Mouse (Mus musculus) E14TG2a.4 (cell line): ENCODE results near the gene Clic1.

Source experiments
- H3K27me3 ChIP-seq: 2 replicates; pipeline ENCODE4 v1.6.1; 2014; ENCODE audit warnings: low read length, control low read depth; ENCODE audit not compliant: insufficient read depth
- H3K36me3 ChIP-seq: 2 replicates; pipeline ENCODE4 v1.6.1; 2014; ENCODE audit warnings: low read length, control low read depth; ENCODE audit not compliant: insufficient read depth
- H3K4me1 ChIP-seq: replicated peaks from 2 replicates; pipeline ENCODE4 v1.6.1; 2014; ENCODE audit warnings: low read depth, low read length, control low read depth
- H3K4me3 ChIP-seq: replicated peaks from 2 replicates; pipeline ENCODE4 v1.5.1; 2014; ENCODE audit warnings: mild to moderate bottlenecking, low read length
- H3K9me3 ChIP-seq: 2 replicates; pipeline ENCODE4 v1.6.1; 2014; ENCODE audit warnings: low read length, control low read depth
- CTCF ChIP-seq: conservative IDR thresholded peaks from 2 replicates; pipeline ENCODE4 v1.5.1; 2014; ENCODE audit warnings: low read length
- NANOG ChIP-seq: IDR thresholded peaks from 2 replicates; pipeline ENCODE4 v1.6.1; 2014; ENCODE audit warnings: borderline replicate concordance, low read length, mixed read lengths
- POU5F1 ChIP-seq: IDR thresholded peaks from 2 replicates; pipeline ENCODE4 v1.6.1; 2014; ENCODE audit warnings: low read length, borderline replicate concordance

Gene Clic1

DNA sequence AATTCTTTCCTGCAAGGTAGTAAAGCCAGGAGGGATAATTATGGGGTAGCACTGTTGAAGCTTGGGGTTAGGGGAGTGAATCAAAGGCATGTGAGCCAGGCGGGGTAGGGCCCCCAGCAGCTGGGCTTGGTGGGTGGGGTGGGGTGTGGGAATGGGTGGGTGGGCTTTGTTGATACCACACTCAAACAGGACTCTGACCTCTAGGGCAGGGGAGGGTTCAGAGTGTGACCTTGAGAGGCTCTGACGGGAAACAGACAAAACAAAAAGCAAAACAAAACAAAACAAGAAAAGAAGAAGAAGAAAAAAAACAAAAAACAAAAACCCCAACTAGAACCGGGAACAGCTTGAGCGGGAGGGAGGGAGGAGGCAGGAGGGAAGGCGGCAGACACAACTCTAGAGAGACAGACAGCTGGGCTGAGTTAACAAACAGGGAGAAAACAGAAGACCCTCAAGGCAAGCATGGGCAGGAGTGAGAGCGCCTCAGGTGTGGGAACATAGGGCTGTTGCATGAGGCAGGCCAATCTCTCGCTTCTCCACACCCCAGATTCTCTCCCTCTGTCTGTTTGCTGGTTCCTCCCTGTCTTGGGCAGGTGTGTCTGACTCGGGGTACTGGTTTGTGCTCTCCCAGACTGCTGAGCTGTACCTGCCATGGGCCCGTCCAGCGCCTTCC is 26.9 kb downstream of the Clic1 start, which contains the start of gene Ly6g6e:
Gene Ly6g6e (plus strand): TSS at position 396 of the 670 bp plus-strand sequence.
- no peak for TF ChIP-seq CTCF
- no peak for TF ChIP-seq POU5F1
- no peak for TF ChIP-seq NANOG

GRCm38 (mm10) chr17:35077285-35077684 is 27.5 kb downstream of the Clic1 start:
- peaks cover 79% of the 10 kb centered on the region for H3K4me1 ChIP-seq
- no peaks in the 10 kb centered on the region for H3K9me3 ChIP-seq
- peak overlapping the region; percentile 78 for H3K4me3 ChIP-seq
- no peaks in the 10 kb centered on the region for H3K27me3 ChIP-seq
- 0 out of 2 replicates have a peak, but pooled peaks cover 3% of the 10 kb centered on the region for H3K36me3 ChIP-seq
- TF ChIP-seq CTCF (no peak), POU5F1 (no peak), NANOG (no peak)

More for the DNA sequence above, 26.9 kb downstream of the Clic1 start, which contains the start of gene Ly6g6e:
- Histone ChIP-seq H3K9me3 (no peaks in the 10 kb centered on the region), H3K4me3 (peak within 1 kb of the TSS; percentile 78), H3K4me1 (peaks cover 84% of the 10 kb centered on the region), H3K27me3 (no peaks in the 10 kb centered on the region), H3K36me3 (0 out of 2 replicates have a peak, but pooled peaks cover 3% of the 10 kb centered on the region)

DNA sequence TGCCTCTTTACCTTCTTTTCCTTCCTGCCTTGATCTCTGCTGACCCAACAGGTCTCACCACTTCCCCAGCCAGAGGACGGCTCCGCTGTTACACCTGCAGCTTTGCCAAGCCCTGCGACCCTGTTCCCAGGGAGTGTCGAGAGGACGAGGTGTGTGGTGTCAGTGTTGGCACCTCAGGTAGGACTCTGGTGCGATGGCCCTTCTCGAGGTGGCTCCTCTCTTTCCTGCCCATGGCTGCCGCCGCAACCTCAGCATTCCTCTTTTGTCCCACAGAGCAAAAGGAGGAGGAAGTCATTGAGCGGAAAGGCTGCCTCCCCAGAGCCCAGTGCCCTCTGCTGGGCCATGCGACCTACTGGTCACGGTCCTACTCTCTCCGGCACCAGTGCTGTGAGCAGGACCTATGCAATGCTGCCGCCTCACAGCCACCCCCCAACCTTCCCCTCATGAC is 28.0 kb downstream of the Clic1 start, which contains the start of gene Ly6g6d:
Gene Ly6g6d (minus strand): TSS at position 280 of the 448 bp plus-strand sequence.
- Histone ChIP-seq H3K27me3 (no peaks in the 10 kb centered on the region; the same call in 1 of the 2 replicates), H3K36me3 (0 out of 2 replicates have a peak, but pooled peaks cover 3% of the 10 kb centered on the region), H3K4me3 (peak within 1 kb of the TSS; percentile 78), H3K9me3 (no peaks in the 10 kb centered on the region), H3K4me1 (peaks cover 74% of the 10 kb centered on the region)
- TF ChIP-seq CTCF (no peak), NANOG (no peak), POU5F1 (no peak)

GRCm38 (mm10) chr17:35079778-35080177 is 30.0 kb downstream of the Clic1 start:
- 0 out of 2 replicates have a peak, but pooled peaks cover 3% of the 10 kb centered on the region for H3K36me3 ChIP-seq
- peaks cover 61% of the 10 kb centered on the region for H3K4me1 ChIP-seq
- H3K9me3 ChIP-seq: no peaks in the 10 kb centered on the region
- no peak overlapping the region for H3K4me3 ChIP-seq
- TF ChIP-seq CTCF: no peak
- no peak for TF ChIP-seq NANOG
- TF ChIP-seq POU5F1: no peak
- H3K27me3 ChIP-seq: peaks cover 2% of the 10 kb centered on the region; the same call in 1 of the 2 replicates

GRCm38 (mm10) chr17:35080248-35080647 is 30.5 kb downstream of the Clic1 start:
- Histone ChIP-seq H3K9me3 (no peaks in the 10 kb centered on the region), H3K36me3 (0 out of 2 replicates have a peak, but pooled peaks cover 3% of the 10 kb centered on the region), H3K4me1 (peaks cover 56% of the 10 kb centered on the region), H3K4me3 (0 out of 2 replicates have a peak overlapping the region, but pooled peaks have one; percentile 27), H3K27me3 (peaks cover 2% of the 10 kb centered on the region; the same call in 1 of the 2 replicates)
- TF ChIP-seq NANOG (no peak), POU5F1 (no peak), CTCF (no peak)

DNA sequence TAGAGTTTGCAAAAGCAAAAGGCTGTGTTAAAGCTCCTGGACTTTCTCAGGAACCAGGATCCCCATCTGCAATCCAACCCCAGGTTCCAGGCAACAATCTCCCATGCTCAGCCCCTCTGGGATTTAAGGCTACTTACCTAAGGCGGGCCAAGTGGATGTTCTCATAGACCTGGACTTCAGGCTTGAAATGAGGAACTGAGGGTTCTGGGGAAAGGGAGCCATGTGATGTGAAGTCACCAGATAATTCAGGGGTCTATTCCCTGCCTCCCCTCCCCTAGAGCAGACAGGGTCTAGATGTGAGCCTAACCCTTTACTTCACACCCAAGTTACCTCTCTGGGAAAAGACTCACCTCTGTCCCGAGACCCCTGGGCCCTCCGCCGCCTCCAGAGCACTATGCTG is 30.9 kb downstream of the Clic1 start:
- 0 out of 2 replicates have a peak, but pooled peaks cover 3% of the 10 kb centered on the region for H3K36me3 ChIP-seq
- TF ChIP-seq CTCF (no peak), POU5F1 (no peak), NANOG (no peak)
- H3K4me1 ChIP-seq: peaks cover 52% of the 10 kb centered on the region
- H3K27me3 ChIP-seq: peaks cover 2% of the 10 kb centered on the region; the same call in 1 of the 2 replicates
- H3K4me3 ChIP-seq: peak overlapping the region; percentile 27
- H3K9me3 ChIP-seq: no peaks in the 10 kb centered on the region

DNA sequence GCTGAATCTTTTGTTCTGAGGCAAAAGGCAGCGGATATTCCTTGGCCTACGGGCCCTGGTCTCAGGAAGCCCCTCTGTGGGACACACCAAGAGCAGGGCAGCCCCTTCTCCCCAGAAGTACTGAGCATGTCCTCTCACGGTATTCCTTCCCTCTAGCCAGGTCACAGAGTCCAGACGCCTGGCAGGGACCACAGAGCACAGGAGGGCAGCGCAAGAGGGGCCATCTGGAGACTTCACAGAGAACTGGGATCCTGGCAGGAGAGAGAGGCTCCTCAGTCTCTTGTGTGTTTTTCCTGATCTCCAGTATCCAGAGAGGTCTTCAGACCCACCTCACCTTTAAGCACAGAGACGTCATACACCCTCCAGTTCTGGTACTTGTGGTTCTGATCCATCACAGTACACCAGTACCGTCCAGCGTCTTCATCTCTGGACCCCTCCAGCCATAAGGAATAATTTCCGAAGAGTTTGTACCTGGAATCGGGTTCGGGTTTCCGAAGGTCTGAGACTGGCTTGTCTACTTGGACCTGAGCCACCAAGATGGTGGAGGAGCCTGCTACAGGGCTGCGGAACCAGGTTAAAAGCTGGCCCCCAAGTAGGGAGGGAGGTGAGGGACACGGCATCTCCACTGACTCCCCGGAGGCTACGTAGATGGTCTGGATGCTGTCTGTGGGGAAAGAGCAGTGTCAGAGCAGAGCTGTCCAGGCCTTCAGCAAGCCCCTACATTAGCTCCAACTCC is 33.2 kb downstream of the Clic1 start:
- no peaks in the 10 kb centered on the region for H3K9me3 ChIP-seq
- H3K4me1 ChIP-seq: peaks cover 35% of the 10 kb centered on the region
- H3K36me3 ChIP-seq: 0 out of 2 replicates have a peak, but pooled peaks cover 3% of the 10 kb centered on the region
- TF ChIP-seq CTCF (no peak), POU5F1 (no peak), NANOG (no peak)
- H3K27me3 ChIP-seq: peaks cover 2% of the 10 kb centered on the region; the same call in 1 of the 2 replicates
- no peak overlapping the region for H3K4me3 ChIP-seq
